Mouse (Mus musculus): ENCODE results near the gene Slc9a8. TPM values are rescaled to one million over a fixed set of nuclear protein-coding genes. Genes with fewer than 3 reads are reported as not detected.

The Slc9a8 gene
- polyA plus RNA-seq, 1 experiment from 2014 or later = 19.5 TPM

DNA sequence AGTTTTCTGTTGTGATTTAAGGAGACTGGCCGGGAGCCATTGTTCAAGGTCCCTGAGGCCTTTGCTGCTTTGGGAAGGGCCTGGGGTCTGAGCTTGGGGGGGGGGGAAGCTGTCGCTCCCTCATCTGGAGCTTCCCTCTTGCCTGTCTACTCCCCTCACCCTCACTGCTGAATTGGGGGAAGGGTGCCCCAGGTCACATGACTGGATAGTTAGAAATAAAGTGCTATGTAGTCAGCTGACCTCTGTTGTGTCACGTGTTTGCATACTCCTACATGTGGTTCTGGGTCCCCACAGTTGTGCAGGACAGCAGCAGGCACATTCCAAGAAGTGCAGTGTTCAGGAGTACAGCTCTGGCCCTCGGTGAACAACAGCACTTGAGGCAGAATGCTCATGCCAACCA is 55.2 kb downstream of the Slc9a8 start:
- Histone ChIP-seq H3K4me3 (no peak overlapping the region), H3K36me3 (ENCODE audit: poor library complexity, severe bottlenecking) (peaks cover 48% of the 10 kb centered on the region), H3K27ac (peak overlapping the region; percentile 86), H3K9me3 (replicated peaks) (no peaks in the 10 kb centered on the region), H3K4me1 (peaks cover 25% of the 10 kb centered on the region), H3K4me2 (peak overlapping the region; percentile 17; the same call in 1 of the 2 replicates), H3K27me3 (no peaks in the 10 kb centered on the region), H3K9ac (0 out of 2 replicates have a peak overlapping the region, but pooled peaks have one; percentile 45)
- ATAC-seq = peak; percentile 25; the same call in 1 of the 2 replicates
- 74% methylated on average over 4 of the region's 4 CpGs for WGBS

GRCm38 (mm10) chr2:167478128-167478527 is 56.6 kb downstream of the Slc9a8 start:
- Histone ChIP-seq H3K27me3 (no peaks in the 10 kb centered on the region), H3K9ac (no peak overlapping the region), H3K4me3 (no peak overlapping the region), H3K9me3 (replicated peaks) (no peaks in the 10 kb centered on the region), H3K27ac (no peak overlapping the region), H3K36me3 (ENCODE audit: poor library complexity, severe bottlenecking) (peaks cover 46% of the 10 kb centered on the region), H3K4me1 (peaks cover 25% of the 10 kb centered on the region), H3K4me2 (no peak overlapping the region)
- ATAC-seq = no peak
- 45% methylated on average over 2 of the region's 2 CpGs for WGBS

DNA sequence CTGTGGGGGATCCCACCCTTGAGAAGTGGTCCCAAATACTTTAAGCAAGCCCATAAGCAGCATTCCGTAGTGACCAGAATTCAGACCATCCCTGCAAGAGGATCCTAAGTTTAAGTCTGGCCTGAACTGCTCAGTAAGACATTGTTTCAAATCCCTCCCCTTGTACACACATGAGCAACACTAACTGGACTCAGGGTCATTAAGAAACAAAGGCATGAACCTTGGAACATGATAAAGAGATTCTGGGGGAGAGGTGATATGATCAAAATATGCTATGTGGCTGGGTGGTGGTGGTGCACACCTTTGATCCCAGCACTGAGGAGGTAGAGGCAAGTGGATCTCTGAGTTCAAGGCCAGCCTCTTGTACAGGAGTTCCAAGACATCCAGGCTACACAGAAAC is 58.0 kb downstream of the Slc9a8 start:
- Histone ChIP-seq H3K36me3 (ENCODE audit: poor library complexity, severe bottlenecking) (peaks cover 46% of the 10 kb centered on the region), H3K27ac (no peak overlapping the region), H3K4me1 (peaks cover 25% of the 10 kb centered on the region), H3K4me2 (no peak overlapping the region), H3K9me3 (replicated peaks) (no peaks in the 10 kb centered on the region), H3K4me3 (no peak overlapping the region), H3K9ac (no peak overlapping the region), H3K27me3 (no peaks in the 10 kb centered on the region)
- no peak for ATAC-seq
- WGBS = 90% methylated on average over 1 of the region's 1 CpGs

- no peak overlapping the region for H3K4me3 ChIP-seq
- no peak for ATAC-seq
- no peak overlapping the region for H3K4me2 ChIP-seq
- no peaks in the 10 kb centered on the region for H3K27me3 ChIP-seq
- H3K4me1 ChIP-seq = 0 out of 2 replicates have a peak, but pooled peaks cover 6% of the 10 kb centered on the region
- H3K9me3 ChIP-seq (replicated peaks) = no peaks in the 10 kb centered on the region
- 93% methylated on average over 4 of the region's 4 CpGs for WGBS
- H3K36me3 ChIP-seq (ENCODE audit: poor library complexity, severe bottlenecking) = peaks cover 60% of the 10 kb centered on the region
- H3K9ac ChIP-seq = no peak overlapping the region
- no peak overlapping the region for H3K27ac ChIP-seq
Observed at GRCm38 (mm10) chr2:167482681-167483080, 61.2 kb downstream of the Slc9a8 start.

DNA sequence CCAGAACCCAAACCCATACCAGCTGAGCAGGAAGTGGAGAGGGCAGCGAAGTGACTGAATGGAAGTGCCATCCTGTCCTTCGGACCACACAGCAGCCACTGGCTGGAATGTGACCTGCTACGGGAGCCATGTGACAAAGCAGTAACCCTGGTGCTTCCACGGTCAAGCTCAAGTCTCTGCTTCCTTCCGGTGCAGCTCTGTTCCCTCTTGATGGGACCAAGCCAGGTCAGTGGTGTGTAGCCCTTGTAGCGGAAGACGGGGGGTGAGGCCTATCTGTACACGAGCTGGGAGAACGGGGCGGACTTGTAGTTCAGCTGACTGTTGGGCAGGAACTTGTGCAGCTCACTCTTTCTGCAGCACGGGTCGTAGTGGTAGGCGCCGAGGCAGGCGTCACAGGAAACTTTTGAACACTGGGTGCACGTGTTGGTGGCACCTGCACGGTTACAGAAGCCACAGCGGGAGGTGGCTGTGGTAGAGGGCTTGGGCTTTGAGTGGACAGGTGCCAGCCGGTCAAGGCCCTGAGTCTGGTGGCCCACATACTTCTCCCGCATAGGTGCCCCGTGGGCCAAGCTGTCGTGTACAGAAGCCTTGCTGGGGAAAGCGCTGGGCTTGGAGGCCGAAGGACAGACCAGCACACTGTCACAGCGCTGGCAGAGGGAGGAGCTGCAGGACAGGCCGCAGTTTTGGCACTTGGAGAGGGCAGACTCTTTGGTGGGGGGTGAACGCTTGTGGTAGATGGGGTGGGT is 61.7 kb downstream of the Slc9a8 start:
- no peak for ATAC-seq
- no peaks in the 10 kb centered on the region for H3K9me3 ChIP-seq (replicated peaks)
- H3K4me3 ChIP-seq = no peak overlapping the region
- 0 out of 2 replicates have a peak, but pooled peaks cover 3% of the 10 kb centered on the region for H3K4me1 ChIP-seq
- WGBS = 96% methylated on average over 27 of the region's 27 CpGs
- no peaks in the 10 kb centered on the region for H3K27me3 ChIP-seq
- H3K27ac ChIP-seq = no peak overlapping the region
- peaks cover 56% of the 10 kb centered on the region for H3K36me3 ChIP-seq (ENCODE audit: poor library complexity, severe bottlenecking)
- no peak overlapping the region for H3K9ac ChIP-seq
- no peak overlapping the region for H3K4me2 ChIP-seq

DNA sequence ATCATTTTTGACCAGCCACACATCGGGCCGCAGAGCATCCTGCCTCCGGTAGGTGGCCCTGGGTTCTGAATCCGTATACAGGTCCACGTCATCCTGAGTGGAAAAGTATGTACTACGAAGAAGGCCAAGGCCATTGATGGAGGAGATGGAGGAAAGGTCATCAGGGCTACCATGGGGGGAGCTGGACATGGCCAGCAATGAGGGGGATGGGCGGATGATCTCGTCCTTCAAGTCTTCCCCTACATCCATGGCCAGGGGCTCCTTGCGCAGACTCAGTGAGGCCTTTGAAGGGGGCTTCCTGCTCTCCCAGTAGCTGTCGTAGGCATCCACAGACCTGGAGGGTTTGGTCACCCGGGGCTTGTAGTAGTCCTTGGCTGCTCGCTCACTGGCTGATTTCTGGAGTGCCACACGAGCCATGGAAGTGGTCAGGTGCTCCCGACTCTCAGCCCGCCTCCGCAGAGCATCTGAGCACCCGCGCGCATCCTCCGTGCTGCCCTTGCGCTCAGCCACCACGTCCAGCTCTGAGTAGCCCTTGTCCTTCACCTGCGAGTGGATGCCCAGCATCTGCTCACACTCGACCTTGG is 62.4 kb downstream of the Slc9a8 start:
- no peak overlapping the region for H3K9ac ChIP-seq

DNA sequence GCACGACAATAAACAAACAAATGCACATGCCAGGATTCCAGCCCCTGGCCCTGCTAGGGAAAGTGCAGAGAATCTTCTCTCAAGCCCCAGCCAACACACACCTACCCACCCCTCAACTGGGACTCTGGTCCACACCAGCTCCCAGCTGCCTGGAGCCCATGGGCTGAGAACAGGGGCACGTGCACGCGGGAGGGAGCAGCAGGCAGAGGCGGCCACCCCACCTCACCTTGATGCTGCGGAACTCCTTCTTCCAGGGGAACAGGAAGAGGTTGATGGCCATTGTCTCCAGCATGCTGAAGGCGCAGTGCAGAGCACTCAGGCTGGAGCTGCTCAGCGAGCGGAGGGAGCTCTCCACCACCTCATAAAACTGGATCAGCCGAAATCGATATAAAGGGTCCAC is 63.4 kb downstream of the Slc9a8 start:
- Histone ChIP-seq H3K4me3 (no peak overlapping the region), H3K27me3 (no peaks in the 10 kb centered on the region), H3K9me3 (replicated peaks) (no peaks in the 10 kb centered on the region), H3K4me2 (no peak overlapping the region), H3K4me1 (0 out of 2 replicates have a peak, but pooled peaks cover 3% of the 10 kb centered on the region), H3K36me3 (ENCODE audit: poor library complexity, severe bottlenecking) (peaks cover 58% of the 10 kb centered on the region), H3K27ac (no peak overlapping the region), H3K9ac (no peak overlapping the region)
- no peak for ATAC-seq
- 94% methylated on average over 11 of the region's 11 CpGs for WGBS

More for the DNA sequence above, 62.4 kb downstream of the Slc9a8 start:
- H3K27ac ChIP-seq = no peak overlapping the region
- H3K9me3 ChIP-seq (replicated peaks) = no peaks in the 10 kb centered on the region
- no peak overlapping the region for H3K4me2 ChIP-seq
- H3K27me3 ChIP-seq = no peaks in the 10 kb centered on the region
- 95% methylated on average over 24 of the region's 24 CpGs for WGBS
- H3K4me3 ChIP-seq = no peak overlapping the region
- H3K36me3 ChIP-seq (ENCODE audit: poor library complexity, severe bottlenecking) = peaks cover 58% of the 10 kb centered on the region
- ATAC-seq = no peak
- H3K4me1 ChIP-seq = 0 out of 2 replicates have a peak, but pooled peaks cover 3% of the 10 kb centered on the region

DNA sequence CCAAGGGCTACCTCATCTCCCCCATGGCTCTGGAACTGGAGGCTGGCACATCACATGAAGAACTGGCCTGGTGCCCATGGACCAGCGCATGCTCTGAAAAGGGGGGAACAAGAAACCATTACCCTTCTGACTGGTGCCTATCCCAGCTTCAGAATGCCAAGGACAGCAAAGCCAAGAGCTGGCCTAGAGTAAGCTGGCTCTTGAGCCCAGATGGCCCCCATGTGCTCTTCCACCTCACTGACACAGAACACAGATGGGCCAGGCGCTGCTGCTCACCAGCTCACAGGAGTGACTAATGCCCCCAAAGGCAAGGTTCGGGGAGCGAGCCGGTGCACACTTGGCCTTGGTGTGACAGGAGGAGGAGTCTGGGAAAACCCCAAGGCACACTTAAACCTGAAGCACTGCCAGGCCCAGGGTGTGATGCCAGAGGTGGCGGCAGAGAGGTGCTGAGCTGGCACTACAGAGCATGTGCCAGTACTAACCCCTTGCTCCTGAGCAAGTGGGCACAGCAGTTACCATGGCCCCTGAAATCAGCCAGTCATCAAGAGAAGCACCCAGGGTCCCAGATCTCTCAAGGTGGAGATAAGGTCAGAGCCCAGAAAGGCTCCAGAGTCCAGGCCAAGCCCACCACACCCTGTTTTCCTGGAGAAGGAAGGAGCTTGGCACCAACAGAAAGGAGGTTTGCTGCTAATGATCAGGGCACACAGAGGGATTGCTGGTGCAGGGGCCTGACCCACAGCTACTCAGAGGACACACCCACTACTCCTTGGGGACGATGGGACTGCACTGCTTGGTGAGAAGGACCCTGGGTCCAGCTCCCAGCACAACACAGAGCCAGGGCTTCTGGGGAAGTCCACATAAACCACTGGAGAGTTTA is 64.2 kb downstream of the Slc9a8 start:
- Histone ChIP-seq H3K4me1 (peaks cover 8% of the 10 kb centered on the region), H3K36me3 (ENCODE audit: poor library complexity, severe bottlenecking) (peaks cover 52% of the 10 kb centered on the region), H3K27me3 (no peaks in the 10 kb centered on the region), H3K4me2 (no peak overlapping the region), H3K27ac (peak overlapping the region; percentile 8; the same call in 1 of the 2 replicates), H3K4me3 (no peak overlapping the region), H3K9ac (no peak overlapping the region), H3K9me3 (replicated peaks) (no peaks in the 10 kb centered on the region)
- ATAC-seq = peak; percentile 70; the same call in 1 of the 2 replicates
- WGBS = 87% methylated on average over 7 of the region's 7 CpGs

- Histone ChIP-seq H3K36me3 (ENCODE audit: poor library complexity, severe bottlenecking) (peaks cover 48% of the 10 kb centered on the region), H3K9me3 (replicated peaks) (no peaks in the 10 kb centered on the region), H3K4me2 (no peak overlapping the region), H3K4me3 (no peak overlapping the region), H3K27me3 (no peaks in the 10 kb centered on the region), H3K4me1 (peaks cover 16% of the 10 kb centered on the region), H3K27ac (no peak overlapping the region), H3K9ac (no peak overlapping the region)
- no peak for ATAC-seq
- WGBS = 91% methylated on average over 4 of the region's 4 CpGs
Observed at GRCm38 (mm10) chr2:167486573-167486972, 65.1 kb downstream of the Slc9a8 start.

DNA sequence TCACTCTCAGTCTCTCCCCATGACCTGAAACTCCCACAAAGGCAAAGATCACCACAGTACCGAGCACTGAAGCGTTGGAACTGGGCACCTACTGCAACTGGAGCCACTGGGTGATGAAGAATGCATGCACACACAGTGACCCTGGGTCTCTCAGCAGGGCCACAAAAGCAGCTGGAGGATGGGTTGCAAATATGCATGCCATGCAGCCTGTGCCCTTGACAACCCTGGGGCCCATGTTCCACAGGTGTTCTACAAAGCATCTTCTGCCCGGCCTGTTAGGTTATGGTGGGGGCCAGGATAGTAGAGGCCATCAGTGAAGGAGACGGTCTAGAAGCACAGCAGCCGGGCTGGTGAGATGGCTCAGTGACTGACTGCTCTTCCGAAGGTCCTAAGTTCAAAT is 66.0 kb downstream of the Slc9a8 start:
- H3K4me3 ChIP-seq = no peak overlapping the region
- H3K36me3 ChIP-seq (ENCODE audit: poor library complexity, severe bottlenecking) = peaks cover 42% of the 10 kb centered on the region
- no peak overlapping the region for H3K4me2 ChIP-seq
- peaks cover 22% of the 10 kb centered on the region for H3K4me1 ChIP-seq
- 91% methylated on average over 6 of the region's 6 CpGs for WGBS
- H3K27ac ChIP-seq = no peak overlapping the region
- no peak for ATAC-seq
- no peaks in the 10 kb centered on the region for H3K27me3 ChIP-seq
- H3K9me3 ChIP-seq (replicated peaks) = no peaks in the 10 kb centered on the region
- no peak overlapping the region for H3K9ac ChIP-seq

DNA sequence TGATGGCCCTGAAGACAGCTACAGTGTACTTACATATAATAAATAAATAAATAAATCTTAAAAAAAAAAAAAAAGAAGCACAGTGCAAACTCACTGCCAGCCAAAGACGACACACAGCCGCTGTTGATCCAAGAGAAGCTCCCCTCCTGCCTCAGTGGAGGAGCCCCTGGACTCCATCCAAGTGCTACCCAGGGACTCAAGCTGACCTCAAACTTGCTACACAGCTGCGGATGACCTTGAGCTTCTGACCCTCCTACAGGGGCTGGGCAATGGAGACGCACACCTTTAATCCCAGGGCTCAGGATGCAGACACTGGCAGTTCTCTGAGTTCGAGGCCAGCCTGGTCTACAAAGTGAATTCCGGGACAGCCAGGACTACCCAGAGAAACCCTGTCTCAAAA is 66.5 kb downstream of the Slc9a8 start:
- Histone ChIP-seq H3K36me3 (ENCODE audit: poor library complexity, severe bottlenecking) (peaks cover 38% of the 10 kb centered on the region), H3K9ac (no peak overlapping the region), H3K27me3 (no peaks in the 10 kb centered on the region), H3K4me2 (no peak overlapping the region), H3K4me1 (peaks cover 22% of the 10 kb centered on the region), H3K27ac (no peak overlapping the region), H3K9me3 (replicated peaks) (no peaks in the 10 kb centered on the region), H3K4me3 (no peak overlapping the region)
- whole genome bisulfite sequencing = 83% methylated on average over 6 of the region's 6 CpGs
- no peak for ATAC-seq
